Mouse (Mus musculus) monocyte, adult 5-6 weeks (primary cell): ENCODE results near the gene Ptprt. TPM values are rescaled to one million over a fixed set of nuclear protein-coding genes. Genes with fewer than 3 reads are reported as not detected.

Experiments used
- ATAC-seq: fragments of 153-309, 156-312 bp; replicated peaks from 2 replicates; pipeline ENCODE4 v1.8.0; 2017; ENCODE audit warnings: mild to moderate bottlenecking; ENCODE audit not compliant: low TSS enrichment, insufficient number of reproducible peaks, severe bottlenecking, poor library complexity, low FRiP score
- total RNA-seq: library from RNA; stranded (forward); fragments of 200-1000, 200-491, 200-594 nt; gene quantifications from 3 replicates; pipeline ENCODE4 v1.2.3, GENCODE M21; 2017

The Ptprt gene
- total RNA-seq, 1 experiment from 2014 or later = not detected

- ATAC-seq = no peak
These were observed 578.6 kb downstream of the Ptprt start for GRCm38 (mm10) chr2:162082391-162082790.

GRCm38 (mm10) chr2:162080717-162081398 is 580.1 kb downstream of the Ptprt start:
- ATAC-seq = no peak

GRCm38 (mm10) chr2:162078571-162079280 is 582.2 kb downstream of the Ptprt start:
- ATAC-seq = no peak

GRCm38 (mm10) chr2:162052816-162053215 is 608.1 kb downstream of the Ptprt start:
- ATAC-seq = no peak

- no peak for ATAC-seq
These were observed 610.7 kb downstream of the Ptprt start for GRCm38 (mm10) chr2:162050198-162050597.

GRCm38 (mm10) chr2:162035615-162036014 is 625.3 kb downstream of the Ptprt start:
- ATAC-seq = no peak

- no peak for ATAC-seq
These were observed 629.3 kb downstream of the Ptprt start for GRCm38 (mm10) chr2:162031636-162032035.

GRCm38 (mm10) chr2:162001016-162001415 is 659.9 kb downstream of the Ptprt start:
- ATAC-seq = no peak

GRCm38 (mm10) chr2:161982311-161982710 is 678.6 kb downstream of the Ptprt start:
- ATAC-seq = no peak

GRCm38 (mm10) chr2:161961179-161962163 is 699.5 kb downstream of the Ptprt start:
- no peak for ATAC-seq

- no peak for ATAC-seq
These were observed 715.5 kb downstream of the Ptprt start for GRCm38 (mm10) chr2:161945424-161945823.

- ATAC-seq = no peak
These were observed 716.3 kb downstream of the Ptprt start for GRCm38 (mm10) chr2:161944689-161945088.

GRCm38 (mm10) chr2:161941991-161942390 is 719.0 kb downstream of the Ptprt start:
- no peak for ATAC-seq

GRCm38 (mm10) chr2:161907214-161907613 is 753.7 kb downstream of the Ptprt start:
- no peak for ATAC-seq

GRCm38 (mm10) chr2:161902196-161902595 is 758.8 kb downstream of the Ptprt start:
- no peak for ATAC-seq

GRCm38 (mm10) chr2:161884446-161884845 is 776.5 kb downstream of the Ptprt start:
- no peak for ATAC-seq

- no peak for ATAC-seq
These were observed 778.4 kb downstream of the Ptprt start for GRCm38 (mm10) chr2:161882580-161882979.

GRCm38 (mm10) chr2:161880941-161881340 is 780.0 kb downstream of the Ptprt start:
- no peak for ATAC-seq

- ATAC-seq = no peak
These were observed 795.7 kb downstream of the Ptprt start for GRCm38 (mm10) chr2:161865231-161865630.
